Mouse (Mus musculus): Measurements from ENCODE around the gene Zcchc14. TPM values are rescaled to one million over a fixed set of nuclear protein-coding genes. Genes with fewer than 3 reads are reported as not detected.

Zcchc14 gene
- polyA plus RNA-seq, 1 experiment = 8.2 TPM

- Histone ChIP-seq H3K4me1 (ENCODE audit: control insufficient read depth, insufficient read depth, low read length) (peaks cover 28% of the 10 kb centered on the region), H3K4me3 (ENCODE audit: insufficient read depth, low read length) (peak overlapping the region; percentile 80), H3K27ac (ENCODE audit: insufficient read depth, low read depth, low read length) (peak overlapping the region; percentile 11; the same call in 1 of the 2 replicates)
- TF ChIP-seq POLR2A (IDR thresholded peaks at IDR 0.05; ENCODE audit: borderline replicate concordance, low read depth, low read length) = no peak
- TF ChIP-seq CTCF (IDR thresholded peaks at IDR 0.05; ENCODE audit: low read depth, low read length) = peak; percentile 35; the same call in 1 of the 2 replicates
These were observed 61.3 kb downstream of the Zcchc14 start for GRCm38 (mm10) chr8:121591178-121592066.

- peak within 1 kb of the TSS; percentile 80 for H3K4me3 ChIP-seq (ENCODE audit: insufficient read depth, low read length)
- TF ChIP-seq POLR2A (IDR thresholded peaks at IDR 0.05; ENCODE audit: borderline replicate concordance, low read depth, low read length) (no peak), CTCF (IDR thresholded peaks at IDR 0.05; ENCODE audit: low read depth, low read length) (no peak)
- peaks cover 28% of the 10 kb centered on the region for H3K4me1 ChIP-seq (ENCODE audit: control insufficient read depth, insufficient read depth, low read length)
- peak within 1 kb of the TSS; percentile 11 for H3K27ac ChIP-seq (ENCODE audit: insufficient read depth, low read depth, low read length)
These were observed 62.2 kb downstream of the Zcchc14 start, which contains the start of gene Map1lc3b for GRCm38 (mm10) chr8:121590203-121591177. Gene Map1lc3b (plus strand): TSS chr8:121590361.

- H3K4me1 ChIP-seq (ENCODE audit: control insufficient read depth, insufficient read depth, low read length) = peaks cover 30% of the 10 kb centered on the region
- TF ChIP-seq POLR2A (IDR thresholded peaks at IDR 0.05; ENCODE audit: borderline replicate concordance, low read depth, low read length) (no peak), CTCF (IDR thresholded peaks at IDR 0.05; ENCODE audit: low read depth, low read length) (no peak)
- no peak overlapping the region for H3K27ac ChIP-seq (ENCODE audit: insufficient read depth, low read depth, low read length)
- no peak overlapping the region for H3K4me3 ChIP-seq (ENCODE audit: insufficient read depth, low read length)
These were observed 63.4 kb downstream of the Zcchc14 start for GRCm38 (mm10) chr8:121589205-121589726.

GRCm38 (mm10) chr8:121588750-121589149, 64.0 kb downstream of the Zcchc14 start:
- Histone ChIP-seq H3K4me3 (ENCODE audit: insufficient read depth, low read length) (no peak overlapping the region), H3K4me1 (ENCODE audit: control insufficient read depth, insufficient read depth, low read length) (peaks cover 29% of the 10 kb centered on the region), H3K27ac (ENCODE audit: insufficient read depth, low read depth, low read length) (no peak overlapping the region)
- TF ChIP-seq CTCF (IDR thresholded peaks at IDR 0.05; ENCODE audit: low read depth, low read length) (no peak), POLR2A (IDR thresholded peaks at IDR 0.05; ENCODE audit: borderline replicate concordance, low read depth, low read length) (no peak)

GRCm38 (mm10) chr8:121585159-121585825, 67.4 kb downstream of the Zcchc14 start:
- H3K27ac ChIP-seq (ENCODE audit: insufficient read depth, low read depth, low read length) = peak overlapping the region; percentile 51; the same call in 1 of the 2 replicates
- H3K4me3 ChIP-seq (ENCODE audit: insufficient read depth, low read length) = peak overlapping the region; percentile 76
- H3K4me1 ChIP-seq (ENCODE audit: control insufficient read depth, insufficient read depth, low read length) = peaks cover 25% of the 10 kb centered on the region
- TF ChIP-seq CTCF (IDR thresholded peaks at IDR 0.05; ENCODE audit: low read depth, low read length) = no peak
- TF ChIP-seq POLR2A (IDR thresholded peaks at IDR 0.05; ENCODE audit: borderline replicate concordance, low read depth, low read length) = 0 out of 2 replicates have a peak, but pooled peaks have one; percentile 78

GRCm38 (mm10) chr8:121584730-121585129, 68.0 kb downstream of the Zcchc14 start:
- no peak for TF ChIP-seq CTCF (IDR thresholded peaks at IDR 0.05; ENCODE audit: low read depth, low read length)
- no peak for TF ChIP-seq POLR2A (IDR thresholded peaks at IDR 0.05; ENCODE audit: borderline replicate concordance, low read depth, low read length)
- Histone ChIP-seq H3K4me3 (ENCODE audit: insufficient read depth, low read length) (peak overlapping the region; percentile 76), H3K27ac (ENCODE audit: insufficient read depth, low read depth, low read length) (peak overlapping the region; percentile 51; the same call in 1 of the 2 replicates), H3K4me1 (ENCODE audit: control insufficient read depth, insufficient read depth, low read length) (peaks cover 26% of the 10 kb centered on the region)

GRCm38 (mm10) chr8:121583653-121584052, 69.0 kb downstream of the Zcchc14 start:
- Histone ChIP-seq H3K4me3 (ENCODE audit: insufficient read depth, low read length) (no peak overlapping the region), H3K4me1 (ENCODE audit: control insufficient read depth, insufficient read depth, low read length) (peaks cover 18% of the 10 kb centered on the region), H3K27ac (ENCODE audit: insufficient read depth, low read depth, low read length) (no peak overlapping the region)
- no peak for TF ChIP-seq CTCF (IDR thresholded peaks at IDR 0.05; ENCODE audit: low read depth, low read length)
- no peak for TF ChIP-seq POLR2A (IDR thresholded peaks at IDR 0.05; ENCODE audit: borderline replicate concordance, low read depth, low read length)

- Histone ChIP-seq H3K27ac (ENCODE audit: insufficient read depth, low read depth, low read length) (no peak overlapping the region), H3K4me3 (ENCODE audit: insufficient read depth, low read length) (no peak overlapping the region), H3K4me1 (ENCODE audit: control insufficient read depth, insufficient read depth, low read length) (peaks cover 32% of the 10 kb centered on the region)
These were observed 72.2 kb downstream of the Zcchc14 start for GRCm38 (mm10) chr8:121580465-121580864.

More at GRCm38 (mm10) chr8:121580465-121580864, 72.2 kb downstream of the Zcchc14 start:
- no peak for TF ChIP-seq POLR2A (IDR thresholded peaks at IDR 0.05; ENCODE audit: borderline replicate concordance, low read depth, low read length)
- TF ChIP-seq CTCF (IDR thresholded peaks at IDR 0.05; ENCODE audit: low read depth, low read length) = no peak
